Mouse (Mus musculus) retina, postnatal 1 day (tissue): ENCODE measurements around the gene Ssbp3.
A peak's percentile ranks its signal among the peaks of the same experiment; 100 is the strongest.

Experiments used
- DNase-seq: peaks from one replicate; pipeline ENCODE4 v3.0.0-alpha.2; 2012

Ssbp3 gene

DNA sequence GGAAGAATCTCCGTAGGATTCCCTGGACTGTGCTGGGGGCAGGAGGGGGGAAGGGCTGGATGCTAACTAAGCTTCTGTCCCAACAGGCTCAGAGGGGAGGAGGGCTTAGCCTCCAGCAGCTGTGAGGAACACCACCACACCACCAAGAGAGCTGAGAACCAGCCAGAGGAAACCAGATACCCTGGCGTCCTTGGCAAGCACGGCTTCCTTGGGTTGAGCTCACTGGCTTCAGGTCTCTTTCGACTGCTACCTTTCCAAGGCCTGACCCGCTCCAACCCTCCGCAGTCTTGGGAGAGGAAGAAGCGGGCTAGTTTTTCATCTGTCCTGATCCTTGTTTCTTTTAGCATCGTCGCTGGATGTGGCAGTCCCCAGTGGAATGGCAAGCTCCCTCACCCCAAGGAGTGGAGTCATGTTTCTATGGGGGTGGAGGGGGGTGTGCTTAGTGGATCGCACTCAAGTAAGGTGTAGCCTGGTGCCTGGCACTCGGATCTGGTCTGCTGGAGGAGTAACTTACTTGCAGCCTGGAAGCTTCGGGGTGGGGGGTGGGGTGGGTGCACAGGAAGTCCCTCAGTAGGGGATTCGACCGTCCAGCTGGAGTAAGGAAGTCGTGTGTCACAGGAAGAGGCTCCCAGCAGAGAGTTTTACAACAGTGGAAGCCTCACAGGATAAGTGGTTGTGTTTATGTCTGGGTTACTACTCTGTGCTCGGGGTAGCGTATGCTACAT, 2.6 kb upstream of the Ssbp3 start:
- DNase-seq: peak; percentile 64

DNA sequence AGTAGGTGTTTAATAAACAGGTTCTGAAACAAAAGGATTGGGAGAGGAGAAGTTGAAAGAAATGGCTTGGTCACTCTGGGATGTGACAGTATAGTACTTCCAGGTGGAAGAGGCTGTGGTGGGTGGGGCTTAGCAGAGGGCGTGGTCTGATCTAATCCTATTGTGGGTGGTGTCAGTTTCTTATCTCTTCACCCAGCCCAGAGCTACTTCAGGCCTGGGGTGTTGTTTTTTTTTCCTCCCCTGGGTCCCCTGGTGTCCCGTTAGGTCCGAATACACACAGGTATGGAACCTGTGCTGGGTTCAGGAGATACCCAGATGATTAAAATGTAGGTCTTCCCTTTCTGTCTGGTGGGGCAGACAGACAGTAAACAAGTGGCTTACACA, 2.1 kb upstream of the Ssbp3 start:
- DNase-seq: peak; percentile 45

DNA sequence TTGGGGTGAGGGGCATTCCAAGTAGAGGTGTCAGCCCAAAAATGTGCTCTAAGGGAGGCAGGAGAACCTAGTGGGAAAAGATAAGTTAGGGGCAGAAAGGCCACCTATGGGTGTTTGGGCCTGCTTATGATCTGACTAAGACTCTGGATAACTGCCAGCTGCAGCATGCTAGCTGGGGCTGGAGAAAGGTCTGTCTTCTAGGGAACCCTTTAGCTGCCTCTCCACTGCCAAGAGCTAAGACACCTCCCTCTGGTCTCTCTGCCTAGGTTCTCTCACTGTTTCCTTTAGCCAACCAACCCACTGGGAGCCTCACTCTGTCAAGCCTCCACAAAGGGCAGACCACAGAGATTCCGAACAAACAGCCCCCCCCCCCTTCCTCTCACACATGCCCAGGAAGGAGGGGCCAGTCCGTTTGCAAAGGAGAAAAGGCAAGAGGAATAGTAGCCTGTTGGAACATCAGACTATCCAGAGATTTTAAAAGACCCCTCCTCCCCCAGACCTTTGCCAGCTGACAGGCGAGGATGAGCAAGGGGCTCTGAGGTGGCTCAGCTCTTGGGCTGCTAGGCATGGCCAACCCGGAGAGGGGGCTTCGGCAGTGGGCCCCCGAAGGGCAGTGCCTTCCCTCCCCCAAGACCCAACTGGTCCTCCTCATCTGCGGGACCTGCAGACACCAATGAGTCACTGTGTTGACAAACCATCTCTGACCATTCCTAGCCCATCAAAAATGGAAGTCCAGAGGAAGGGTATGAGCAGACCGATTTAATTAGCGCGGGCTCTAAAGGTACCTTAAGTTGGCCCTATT, 1.4 kb upstream of the Ssbp3 start:
- peak; percentile 69 for DNase-seq

DNA sequence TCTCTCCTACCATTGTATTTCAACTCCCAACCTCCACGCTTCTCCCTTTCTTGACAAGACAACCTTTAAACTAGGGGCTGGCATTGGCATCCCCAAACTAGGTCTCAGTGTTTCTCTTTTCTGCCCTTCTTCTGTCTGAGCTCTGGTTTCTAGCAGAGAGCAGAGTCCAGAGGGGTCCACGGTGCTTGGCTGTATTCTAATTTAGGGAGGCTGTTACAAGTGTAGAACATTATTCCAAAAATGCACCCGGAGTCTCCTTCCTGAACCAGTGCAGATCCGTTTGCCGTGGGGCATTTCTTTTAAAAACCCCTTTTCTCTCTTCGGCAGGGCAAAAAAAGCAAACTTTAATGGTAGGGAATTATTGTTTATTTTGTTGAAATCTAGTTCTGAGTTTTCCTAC, 704 bp upstream of the Ssbp3 start:
- DNase-seq: no peak

DNA sequence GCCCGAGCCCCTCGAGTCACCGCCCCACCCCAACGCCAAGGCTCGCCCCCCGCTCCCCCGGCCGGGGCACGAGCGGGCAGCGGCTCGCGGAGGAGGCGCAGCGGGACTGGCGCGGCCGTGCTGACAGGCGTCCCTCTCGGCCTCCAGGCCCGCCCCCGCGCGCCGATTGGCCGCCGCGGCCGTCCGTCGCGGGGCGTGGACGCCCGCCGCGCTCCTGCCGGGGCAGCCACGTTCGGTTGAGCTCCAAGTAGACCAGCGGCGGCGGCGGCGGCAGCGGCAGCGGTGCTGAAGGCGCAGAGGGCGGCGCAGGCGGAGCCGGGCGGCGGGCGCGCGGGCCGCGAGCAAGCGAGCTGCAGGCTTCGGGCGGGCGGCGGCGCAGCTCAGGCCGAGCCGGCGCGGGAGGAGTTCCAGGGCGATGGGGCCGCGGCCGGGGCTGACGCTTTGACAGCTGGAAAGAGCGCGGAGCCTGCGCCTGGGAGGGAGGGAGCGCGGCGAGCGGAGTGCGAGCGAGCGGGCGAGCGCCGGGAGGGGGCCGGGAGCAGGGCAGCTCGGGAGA, 823 bp downstream of the Ssbp3 start:
- peak; percentile 96 for DNase-seq

DNA sequence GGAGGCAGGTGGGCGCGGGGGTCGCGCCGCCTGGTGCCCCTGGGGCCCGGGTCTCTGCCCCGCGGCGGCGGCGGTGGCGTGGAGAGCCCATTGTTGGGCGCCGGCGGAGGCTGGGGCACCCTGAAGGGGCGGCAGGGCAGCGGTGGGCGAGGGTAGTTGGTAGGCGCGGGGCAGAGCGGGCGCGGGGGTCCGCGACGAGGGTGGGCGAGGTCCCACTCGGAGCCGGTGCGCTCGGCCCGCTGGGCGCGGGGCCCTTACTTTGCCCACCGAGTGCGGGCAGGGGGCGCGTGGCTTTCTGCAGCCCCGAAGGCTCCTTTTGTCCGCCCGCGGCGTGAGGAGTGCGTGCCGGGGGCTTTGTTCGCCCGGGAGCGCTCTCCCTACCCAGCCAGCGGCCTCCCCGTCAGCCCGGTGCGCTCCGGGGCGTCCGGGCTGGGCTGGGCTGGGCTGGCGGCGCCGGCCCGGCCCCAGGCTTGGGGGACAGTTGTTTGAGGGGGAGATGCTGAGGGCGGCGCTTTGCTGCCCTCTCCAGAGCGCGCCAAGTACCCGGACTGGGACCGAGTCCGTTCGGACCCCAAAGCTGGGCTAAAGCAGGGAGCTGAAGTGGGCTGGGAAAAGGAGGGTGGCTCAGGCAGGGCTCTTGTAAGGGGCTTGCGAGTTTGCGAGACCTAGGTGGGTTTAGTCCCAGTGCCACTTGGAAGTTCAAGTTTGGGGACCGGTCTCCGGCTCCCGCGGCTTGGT, 1.6 kb downstream of the Ssbp3 start:
- DNase-seq: peak; percentile 51

DNA sequence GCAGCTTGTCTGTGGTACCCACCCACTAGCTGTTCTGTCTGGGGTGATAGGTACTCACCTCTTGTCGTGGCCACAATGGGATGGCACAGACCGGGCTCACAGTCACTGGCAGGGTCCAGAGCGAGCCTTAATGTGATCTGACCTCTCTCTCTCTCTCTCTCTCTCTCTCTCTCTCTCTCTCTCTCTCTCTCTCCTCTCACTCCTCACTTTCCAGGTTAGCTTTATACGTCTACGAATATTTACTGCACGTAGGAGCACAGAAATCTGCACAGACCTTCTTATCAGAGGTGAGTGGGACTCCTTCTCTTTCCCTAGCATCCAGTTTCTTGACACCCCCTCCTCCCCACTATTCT, 2.2 kb downstream of the Ssbp3 start:
- no peak for DNase-seq

DNA sequence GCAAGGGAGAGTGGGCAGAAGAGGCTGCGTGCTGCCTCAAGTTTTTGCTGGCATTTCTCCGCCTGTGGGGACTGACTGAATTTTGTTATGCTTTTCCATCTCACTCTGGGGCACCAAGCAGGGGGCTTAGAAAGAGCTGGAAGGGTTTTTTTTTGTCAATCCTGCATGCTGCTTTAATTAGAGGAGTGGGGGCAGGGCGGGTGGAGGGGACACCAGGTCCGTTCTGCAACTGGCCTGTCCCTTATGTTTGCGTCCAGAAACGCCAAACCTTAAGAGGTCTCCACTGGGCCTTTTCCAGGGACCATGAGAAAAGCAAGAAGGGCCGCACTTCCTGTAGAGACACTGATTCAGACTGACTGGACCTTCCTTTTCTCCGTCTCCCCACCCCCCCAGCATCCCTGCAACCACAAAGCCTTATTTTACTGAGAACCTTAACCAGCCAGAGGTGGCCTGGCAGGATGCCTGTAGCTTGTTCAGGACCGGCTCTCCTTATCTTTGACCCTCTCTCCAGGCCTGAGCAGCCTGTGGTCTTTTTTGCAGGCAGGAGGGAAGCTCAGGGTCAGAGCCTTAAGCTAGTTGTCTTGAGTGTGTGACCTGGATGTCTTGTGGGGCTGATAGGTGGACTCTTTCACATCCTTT, 3.0 kb downstream of the Ssbp3 start:
- DNase-seq: peak; percentile 26

DNA sequence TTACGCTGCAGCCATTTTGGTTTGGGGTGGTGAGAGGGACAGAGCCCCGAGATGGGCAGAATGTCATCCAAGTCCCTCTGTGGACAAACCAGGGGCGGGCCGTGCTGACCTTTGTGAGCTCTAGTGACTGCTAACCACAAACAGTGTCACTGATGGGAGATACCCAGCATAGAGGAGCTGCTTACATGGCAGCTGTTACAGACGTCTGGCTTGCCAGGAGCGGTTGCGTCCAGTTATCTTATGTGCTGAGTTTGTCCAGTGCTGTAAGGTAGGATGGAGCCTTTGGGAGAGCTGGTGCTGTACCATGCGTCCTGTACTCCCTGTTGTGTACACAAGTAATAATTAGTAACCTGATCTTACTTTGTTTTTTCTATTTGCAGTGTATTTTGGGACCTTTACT, 4.8 kb downstream of the Ssbp3 start:
- DNase-seq: no peak

DNA sequence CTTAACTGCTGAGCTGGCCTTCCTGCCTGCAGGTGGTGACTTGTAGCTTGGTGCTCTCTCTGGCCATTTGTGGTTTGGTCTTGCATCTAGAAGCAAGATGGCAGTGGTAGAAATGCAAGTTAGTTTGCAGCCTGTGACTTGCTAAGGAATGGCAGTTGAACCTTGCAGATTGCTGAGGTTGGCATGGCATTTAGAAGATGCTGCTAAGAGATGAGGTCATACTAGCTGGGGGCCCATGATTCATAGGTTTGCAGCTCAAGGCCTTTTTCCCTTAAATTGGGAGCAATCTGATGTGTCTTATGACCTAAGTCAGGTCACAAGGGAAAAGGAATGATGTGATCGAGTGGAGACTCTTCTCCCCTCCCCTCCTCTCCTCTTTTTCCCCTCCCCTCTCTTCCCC, 7.8 kb downstream of the Ssbp3 start:
- no peak for DNase-seq

DNA sequence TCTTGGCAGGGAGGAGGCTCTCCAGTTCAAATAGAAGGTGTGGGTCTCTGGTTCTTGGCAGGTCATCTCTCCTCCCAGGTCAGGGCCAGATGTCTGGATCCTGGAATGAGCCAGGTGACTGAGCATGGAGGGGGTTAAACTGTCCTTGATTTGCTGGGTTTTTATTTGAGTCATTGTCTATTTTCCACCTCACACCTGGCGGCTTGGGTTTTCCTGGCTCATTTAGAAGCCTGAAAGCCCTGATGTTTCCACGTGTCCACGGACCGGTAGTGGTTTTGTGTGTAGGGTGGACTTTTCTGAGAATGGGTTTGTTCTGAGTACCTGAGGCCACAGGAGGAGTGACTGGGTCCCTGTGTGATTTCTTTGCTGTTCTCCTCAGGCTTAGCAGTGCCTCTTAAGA, 9.6 kb downstream of the Ssbp3 start:
- no peak for DNase-seq

DNA sequence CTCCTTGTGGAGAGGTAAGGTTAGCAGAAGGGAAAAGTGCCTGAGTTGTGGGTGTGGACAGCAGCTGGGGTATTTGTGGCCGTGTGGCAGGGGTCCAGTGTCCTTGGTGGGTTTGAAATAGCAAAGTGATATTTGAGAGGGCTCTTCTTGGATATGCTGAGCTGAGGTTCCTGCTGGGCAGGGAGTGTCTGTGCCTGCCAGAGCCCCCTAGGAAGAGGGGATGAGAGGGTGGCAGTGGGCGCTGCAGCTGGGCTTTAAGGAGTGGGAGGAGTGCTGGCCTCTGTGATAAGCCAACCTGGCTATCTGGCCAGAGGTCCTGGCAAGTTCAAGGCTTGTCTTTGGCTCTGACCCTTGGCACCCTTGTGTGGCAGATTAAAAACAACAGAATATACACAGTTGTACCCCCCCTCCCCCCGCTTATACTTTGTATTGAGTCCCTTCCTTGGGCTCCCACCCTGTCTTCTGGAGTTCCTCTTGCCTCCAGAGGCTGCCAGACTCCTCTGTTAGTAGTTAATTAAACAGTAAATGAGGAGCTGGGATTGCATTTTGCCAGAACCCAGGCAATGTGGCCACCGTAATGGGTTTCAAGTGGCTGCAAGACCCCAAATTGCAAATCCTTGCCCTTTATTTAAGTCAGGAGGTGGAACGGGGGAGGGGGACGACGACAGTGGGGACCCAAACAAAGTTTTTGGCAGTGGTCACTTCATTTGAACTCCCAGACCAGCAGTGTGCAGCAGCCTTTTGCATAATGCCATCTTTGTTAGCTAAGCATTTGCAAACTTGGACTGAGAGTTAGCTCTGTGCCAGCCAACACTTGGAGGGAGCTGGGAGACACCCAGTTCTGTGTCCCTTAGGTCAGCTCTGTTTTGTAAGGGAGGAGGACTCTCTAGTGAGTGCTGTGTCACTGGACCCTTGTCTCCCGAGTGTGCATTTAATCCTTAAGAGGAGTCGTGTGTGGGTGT, 11.2 kb downstream of the Ssbp3 start:
- no peak for DNase-seq

DNA sequence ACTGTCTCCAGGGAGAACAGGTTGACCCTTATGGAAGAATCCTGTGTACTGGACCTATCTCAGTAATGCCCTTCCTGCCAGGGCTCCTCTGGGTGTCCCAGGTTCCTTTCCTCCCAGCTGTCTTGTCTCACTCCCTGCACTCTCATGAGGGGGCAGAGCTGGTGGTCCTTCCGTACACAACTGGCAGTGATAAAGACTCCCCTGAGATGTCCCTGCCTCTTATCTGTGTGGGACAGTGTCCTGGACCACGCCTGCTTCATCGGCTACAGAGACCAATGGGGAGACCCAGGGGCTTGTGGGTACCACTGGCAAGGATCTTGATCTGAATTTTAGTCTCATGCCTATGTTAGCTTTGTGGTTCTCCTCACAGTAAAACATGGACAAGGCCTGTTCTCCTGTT, 12.4 kb downstream of the Ssbp3 start:
- DNase-seq: no peak

DNA sequence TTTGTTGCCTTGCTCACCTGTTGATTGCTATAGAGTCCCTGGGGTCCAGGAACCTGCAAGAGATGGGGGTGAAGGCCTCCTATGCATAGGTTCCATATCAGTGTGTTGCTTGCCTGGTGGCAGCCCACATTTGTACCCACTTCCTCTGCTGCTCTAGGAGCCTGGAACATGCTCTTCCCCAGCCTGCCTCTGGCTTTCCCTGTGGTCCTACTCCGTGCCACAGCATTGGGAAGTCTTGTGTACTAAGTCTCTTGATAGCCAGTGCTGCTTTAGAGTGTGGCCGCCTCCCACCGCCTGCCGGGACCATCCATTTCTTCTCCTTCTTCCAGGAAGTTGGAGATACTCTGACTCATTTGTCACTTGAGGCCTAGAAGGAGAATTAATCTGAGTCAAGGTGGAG, 13.7 kb downstream of the Ssbp3 start:
- no peak for DNase-seq

DNA sequence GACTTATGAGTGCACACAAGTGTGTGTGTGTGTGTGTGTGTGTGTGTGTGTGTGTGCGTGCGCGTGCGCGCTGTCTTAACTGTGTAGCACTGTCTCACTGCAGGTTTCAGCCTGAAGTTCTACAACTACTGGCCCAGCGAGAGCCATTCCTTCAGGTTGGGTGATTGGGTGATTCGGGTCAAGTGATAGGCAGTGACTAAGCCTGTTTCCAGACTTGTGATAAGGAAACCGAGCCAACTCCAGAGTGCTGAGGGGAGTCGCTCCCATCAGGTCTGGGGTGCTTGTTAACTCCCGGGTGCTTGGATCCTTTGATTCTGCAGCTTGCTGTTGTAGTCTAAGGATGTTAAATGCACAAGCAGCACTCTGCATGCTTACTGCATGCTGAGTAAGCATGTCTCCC, 14.4 kb downstream of the Ssbp3 start:
- DNase-seq: no peak

DNA sequence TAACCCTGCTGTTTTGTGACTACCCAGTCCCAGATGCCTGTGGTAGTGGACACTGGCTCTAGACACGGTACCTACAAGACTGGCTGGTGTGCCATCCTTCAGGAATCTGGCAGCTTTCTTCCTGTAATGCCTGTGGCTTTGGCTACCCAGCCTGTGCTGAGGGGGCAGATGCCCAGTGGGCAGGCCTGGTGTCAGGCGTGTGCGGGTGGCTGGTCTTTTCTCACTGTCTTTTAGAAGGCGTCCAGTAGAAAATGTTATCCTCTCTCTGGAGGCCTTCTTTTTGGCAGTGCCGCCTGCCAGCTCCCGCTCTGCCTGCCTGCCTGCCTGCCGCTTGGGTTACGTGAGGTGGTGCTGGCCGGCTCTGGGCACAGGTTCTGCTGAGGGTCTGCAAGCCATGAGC, 15.9 kb downstream of the Ssbp3 start:
- DNase-seq: no peak

DNA sequence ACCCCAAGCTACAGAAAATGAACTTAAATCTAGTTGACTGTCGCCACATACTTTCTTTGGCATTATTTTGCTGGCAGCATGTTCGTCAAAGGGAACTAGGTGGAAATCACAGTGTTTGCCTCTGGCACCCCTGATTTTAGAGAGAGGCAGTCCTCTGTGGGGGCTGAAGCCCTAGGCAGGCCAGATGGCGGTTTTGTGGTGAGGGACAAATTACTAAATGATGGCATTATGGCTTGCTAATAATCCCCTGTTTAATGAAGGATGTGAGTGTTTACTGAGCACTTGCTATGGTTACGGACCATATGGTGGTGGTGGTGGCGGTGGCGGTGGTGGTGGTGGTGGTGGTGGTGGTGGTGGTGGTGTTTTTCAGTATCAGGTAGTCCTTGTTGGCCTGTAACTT, 16.5 kb downstream of the Ssbp3 start:
- peak; percentile 47 for DNase-seq

DNA sequence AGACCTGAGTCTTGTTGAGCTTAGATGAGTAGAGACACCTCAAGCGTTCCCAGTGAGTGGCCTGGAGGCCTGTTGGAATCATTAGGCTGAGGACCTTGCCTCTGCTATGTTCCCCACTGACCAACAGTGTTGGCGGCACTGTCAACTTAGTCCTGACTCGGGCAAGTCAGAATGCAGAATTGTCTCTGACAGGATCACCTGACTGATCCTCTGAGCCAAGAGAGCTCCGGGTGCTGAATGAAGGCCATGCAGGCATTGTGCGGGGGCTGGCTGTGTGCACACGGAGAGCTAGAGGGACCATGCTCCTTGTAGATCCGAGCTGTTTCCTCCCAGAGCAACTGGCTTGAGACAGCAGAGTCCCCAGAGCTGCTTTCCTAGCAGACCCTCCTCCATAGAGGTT, 18.5 kb downstream of the Ssbp3 start:
- DNase-seq: no peak

DNA sequence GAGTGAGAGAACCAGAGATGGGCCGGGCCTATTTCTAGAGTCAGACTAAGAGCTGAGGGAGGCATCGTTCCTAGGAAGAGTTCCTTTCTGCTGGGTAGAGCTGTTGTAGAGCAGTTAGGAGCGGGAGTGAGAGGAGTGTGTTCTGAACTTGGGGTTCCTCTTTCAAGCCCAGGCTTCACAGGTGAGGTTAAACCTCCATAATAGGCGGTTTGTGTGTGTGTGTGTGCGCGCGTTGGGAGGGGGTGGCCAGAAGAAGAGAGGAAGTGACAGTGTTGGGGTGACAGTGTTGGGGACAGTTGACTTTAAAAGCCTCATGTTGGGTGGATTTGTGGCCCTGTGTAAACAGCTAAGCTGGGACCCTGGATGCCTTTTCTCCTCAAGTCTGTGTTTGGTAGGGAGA, 22.1 kb downstream of the Ssbp3 start:
- DNase-seq: no peak

DNA sequence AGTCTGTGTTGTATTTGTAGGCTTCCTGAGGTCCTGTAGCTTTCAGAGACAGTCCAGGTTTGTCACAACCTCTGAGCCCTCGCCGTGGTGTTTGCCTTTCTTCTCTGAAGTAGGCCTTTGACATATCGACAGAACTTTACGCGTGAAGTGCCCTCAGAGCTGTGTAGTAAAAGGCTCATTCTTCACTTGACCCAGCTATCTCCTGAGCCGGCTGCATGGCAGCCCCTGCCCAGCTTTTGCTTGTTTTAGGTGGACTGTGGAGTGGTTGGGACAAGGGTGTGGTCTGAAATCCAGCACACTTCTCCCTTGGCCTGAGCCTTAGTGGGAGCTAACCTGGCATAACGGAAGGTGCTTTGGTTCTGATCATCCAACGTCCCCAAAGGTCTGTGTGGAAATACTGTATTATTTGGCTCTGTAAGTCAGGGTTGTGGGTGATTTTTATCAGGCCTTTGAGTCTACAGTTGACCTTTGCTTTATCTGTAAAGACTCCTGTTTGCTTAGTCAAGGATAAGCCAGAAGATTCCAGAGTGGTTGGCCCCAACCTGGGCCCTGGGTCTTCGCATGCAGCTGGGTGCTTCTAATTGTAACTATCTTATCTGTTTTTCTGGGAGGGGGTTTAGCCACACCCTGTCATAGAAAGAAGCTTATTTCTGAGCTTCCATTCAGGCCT, 23.4 kb downstream of the Ssbp3 start:
- DNase-seq: no peak

DNA sequence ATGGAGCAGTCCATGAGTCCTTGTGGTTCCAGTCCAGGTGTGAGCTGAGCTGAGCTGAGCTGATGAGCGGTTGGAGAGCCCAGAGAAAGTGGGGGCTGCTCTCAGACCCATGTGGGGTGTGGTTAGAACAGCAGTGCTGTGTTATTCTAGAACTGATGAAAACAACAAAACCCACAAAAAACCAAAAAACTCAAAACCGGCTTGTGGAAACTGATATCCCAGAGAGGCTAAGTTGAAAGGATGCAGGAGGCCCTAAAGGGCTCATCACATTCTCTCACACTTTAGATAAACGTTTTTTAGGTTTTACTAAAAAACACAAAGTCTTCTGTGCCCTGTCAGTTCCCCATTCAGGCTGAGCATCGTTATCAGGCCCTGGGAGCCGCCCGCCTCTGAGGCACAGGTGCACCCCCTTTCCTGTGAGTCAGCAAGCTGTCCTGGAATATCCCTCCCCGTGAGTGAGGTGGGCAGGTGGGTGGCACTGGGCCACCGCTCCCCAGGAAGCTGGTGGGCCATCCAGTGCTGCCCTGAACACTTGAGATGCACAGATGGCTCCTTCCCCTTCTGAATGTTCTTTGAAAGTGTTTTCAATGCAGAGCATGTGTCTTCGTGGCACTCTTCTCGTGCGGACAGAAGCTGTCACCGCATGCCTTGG, 24.6 kb downstream of the Ssbp3 start:
- no peak for DNase-seq
